In the genomic region with DNA sequence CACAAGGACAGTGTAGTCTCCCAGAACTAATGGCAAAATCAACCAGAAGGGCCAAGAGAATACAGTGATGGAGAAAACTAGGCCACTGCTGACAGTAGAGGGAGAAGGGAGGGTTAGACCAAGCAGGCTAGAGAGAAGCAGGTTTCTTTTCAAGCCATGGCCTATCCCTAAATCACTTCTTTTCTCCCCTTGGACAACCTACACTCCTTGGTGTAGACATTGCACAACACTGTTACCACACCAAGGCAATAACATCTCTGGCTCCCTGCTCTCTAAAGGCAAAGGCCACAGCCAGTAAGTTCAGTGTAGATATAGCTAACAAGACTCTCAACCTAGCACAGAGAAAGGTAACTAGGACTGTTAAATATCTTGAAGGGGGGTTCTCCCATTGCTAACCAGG, we compare ENCODE assay signal across 1 mouse cellular context.
TF ChIP-seq lines count a peak whose summit lies in the region.

No protein-coding gene starts in this region.

TF ChIP-seq in MEL, 35 proteins besides CTCF, POLR2A, EP300 and RAD21:
- TF ChIP-seq NELFE (IDR thresholded peaks at IDR 0.05; ENCODE audit: low read depth, low read length) = no peak
- no peak for TF ChIP-seq MXI1 (IDR thresholded peaks at IDR 0.05; ENCODE audit: low read depth, low read length)
- TF ChIP-seq ETS1 (IDR thresholded peaks at IDR 0.05; ENCODE audit: low read depth, low read length) = no peak
- no peak for TF ChIP-seq USF1 (IDR thresholded peaks at IDR 0.05; ENCODE audit: low read depth, low read length)
- TF ChIP-seq POLR2AphosphoS5 (IDR thresholded peaks at IDR 0.05; ENCODE audit: borderline replicate concordance, low read depth, low read length) = no peak
- TF ChIP-seq ZC3H11A (IDR thresholded peaks at IDR 0.05; ENCODE audit: low read depth, low read length) = no peak
- TF ChIP-seq NRF1 (IDR thresholded peaks at IDR 0.05; ENCODE audit: insufficient read depth, low read depth, low read length, poor library complexity, severe bottlenecking) = no peak
- TF ChIP-seq JUND (IDR thresholded peaks at IDR 0.05; ENCODE audit: low read depth, low read length) = no peak
